Mouse (Mus musculus) heart, embryonic 14.5 days (tissue): ENCODE results near the gene 2410004P03Rik. TPM values are rescaled to one million over a fixed set of nuclear protein-coding genes. Genes with fewer than 3 reads are reported as not detected.
"Not testable (repeated sequence)": the region's sequence is repeated elsewhere in the genome, so short reads cannot be mapped to it uniquely, and the experiment has no call there.

Experiments
- ATAC-seq: fragments of 200-750 bp; cut with Nextera tagmentation; 2 replicates; pipeline ENCODE4 v1.8.0; 2017; ENCODE audit warnings: low read depth, moderate TSS enrichment; ENCODE audit not compliant: insufficient number of reproducible peaks, insufficient read depth, low FRiP score
- H3K27ac ChIP-seq, 2 experiments: fragments of 200-500 bp in 1 of 2; fragments of 300-500 bp in 1 of 2; sonication (generic) in 1 of 2; replicated peaks in 1 of 2; 2 replicates each; pipeline ENCODE4 v1.5.1; 2012 to 2014; ENCODE audit warnings: low read depth in 2 of 2, low read length in 2 of 2, control low read depth in 1 of 2, mild to moderate bottlenecking in 1 of 2, mixed read lengths in 1 of 2; ENCODE audit not compliant: control insufficient read depth in 1 of 2, insufficient read depth in 1 of 2
- H3K27me3 ChIP-seq: fragments of 300-500 bp; sonication (generic); 2 replicates; pipeline ENCODE4 v1.6.1; 2014; ENCODE audit warnings: mild to moderate bottlenecking, low read length, control low read depth; ENCODE audit not compliant: control insufficient read depth, insufficient read depth
- H3K36me3 ChIP-seq: fragments of 300-500 bp; sonication (generic); 2 replicates; pipeline ENCODE4 v1.6.1; 2014; ENCODE audit warnings: mild to moderate bottlenecking, control low read depth, low read length, mixed read lengths; ENCODE audit not compliant: control insufficient read depth, insufficient read depth
- H3K4me1 ChIP-seq, 2 experiments: fragments of 200-500 bp in 1 of 2; fragments of 300-500 bp in 1 of 2; sonication (generic) in 1 of 2; 2 replicates each; pipeline ENCODE4 v1.6.1; 2012 to 2014; ENCODE audit warnings: low read length in 2 of 2, control low read depth in 1 of 2, mixed read lengths in 1 of 2; ENCODE audit not compliant: control insufficient read depth in 2 of 2, insufficient read depth in 2 of 2
- H3K4me2 ChIP-seq: fragments of 300-500 bp; sonication (generic); 2 replicates; pipeline ENCODE4 v1.6.1; 2014; ENCODE audit warnings: mild to moderate bottlenecking, low read length
- H3K4me3 ChIP-seq, 2 experiments: fragments of 200-500 bp in 1 of 2; fragments of 300-500 bp in 1 of 2; sonication (generic) in 1 of 2; 2 replicates each; pipeline ENCODE4 v1.5.1; 2012 to 2014; ENCODE audit warnings: low read length in 2 of 2, mild to moderate bottlenecking in 2 of 2, control low read depth in 1 of 2, low read depth in 1 of 2, moderate library complexity in 1 of 2; ENCODE audit not compliant: control insufficient read depth in 1 of 2, insufficient read depth in 1 of 2
- H3K9ac ChIP-seq: fragments of 300-500 bp; sonication (generic); 2 replicates; pipeline ENCODE4 v1.6.1; 2014; ENCODE audit warnings: mild to moderate bottlenecking, low read length
- H3K9me3 ChIP-seq: fragments of 300-500 bp; sonication (generic); 2 replicates; pipeline ENCODE4 v1.6.1; 2016; ENCODE audit warnings: low read length, control low read depth; ENCODE audit not compliant: control insufficient read depth
- WGBS: fragments of 180-500 bp; shearing (Covaris S2); extraction: QIAGEN DNeasy Blood & Tissue Kit; methylation state at CpG from one replicate; pipeline ENCODE4 v1.1.7; 2014; 5-methylcytosine and 5-hydroxymethylcytosine counted together
- polyA plus RNA-seq: library from polyadenylated mRNA; unstranded; fragments of >200 nt; fragmentation: Nextera tagmentation; extraction: Ambion mirVana; gene quantifications from 2 replicates; pipeline ENCODE4 v1.2.1, GENCODE M21; 2014

Gene 2410004P03Rik
- polyA plus RNA-seq, 1 experiment from 2014 or later: not detected

- 69% methylated on average over 4 of the region's 4 CpGs for WGBS
- H3K4me1 ChIP-seq, H3K27me3 ChIP-seq, H3K9ac ChIP-seq, H3K4me2 ChIP-seq, H3K36me3 ChIP-seq, H3K4me3 ChIP-seq, H3K9me3 ChIP-seq, ATAC-seq, H3K27ac ChIP-seq: not testable (repeated sequence)
Observed at GRCm38 (mm10) chr12:17021125-17021524, 9.6 kb upstream of the 2410004P03Rik start.

- 23% methylated on average over 4 of the region's 4 CpGs for WGBS
- no peak overlapping the region for H3K9ac ChIP-seq
- no peaks in the 10 kb centered on the region; a peak in 1 of 4 replicates for H3K4me1 ChIP-seq
- H3K36me3 ChIP-seq: no peaks in the 10 kb centered on the region
- H3K4me2 ChIP-seq: no peak overlapping the region
- 0 out of 2 replicates have a peak, but pooled peaks cover 3% of the 10 kb centered on the region for H3K9me3 ChIP-seq
- H3K4me3 ChIP-seq: no peak overlapping the region
- H3K27ac ChIP-seq: no peak overlapping the region
- no peaks in the 10 kb centered on the region for H3K27me3 ChIP-seq
- ATAC-seq: no peak
Observed at GRCm38 (mm10) chr12:17018468-17018867, 6.9 kb upstream of the 2410004P03Rik start.

GRCm38 (mm10) chr12:17015711-17016110 is 4.2 kb upstream of the 2410004P03Rik start:
- no peak for ATAC-seq
- Histone ChIP-seq H3K4me2 (no peak overlapping the region), H3K4me3 (no peak overlapping the region), H3K27me3 (no peaks in the 10 kb centered on the region), H3K9ac (no peak overlapping the region), H3K27ac (no peak overlapping the region), H3K36me3 (no peaks in the 10 kb centered on the region), H3K4me1 (peaks cover 6 to 7% of the 10 kb centered on the region in 2 experiments; a peak in 2 of 4 replicates), H3K9me3 (no peaks in the 10 kb centered on the region)
- 55% methylated on average over 2 of the region's 2 CpGs for WGBS

- no peak overlapping the region for H3K4me2 ChIP-seq
- WGBS: 71% methylated on average over 2 of the region's 2 CpGs
- H3K4me3 ChIP-seq: no peak overlapping the region
- H3K36me3 ChIP-seq: no peaks in the 10 kb centered on the region
- H3K9ac ChIP-seq: no peak overlapping the region
- no peak overlapping the region for H3K27ac ChIP-seq
- no peaks in the 10 kb centered on the region for H3K27me3 ChIP-seq
- no peak for ATAC-seq
- H3K4me1 ChIP-seq: peaks cover 6 to 7% of the 10 kb centered on the region in 2 experiments; a peak in 2 of 4 replicates
- H3K9me3 ChIP-seq: 0 out of 2 replicates have a peak, but pooled peaks cover 5% of the 10 kb centered on the region
Observed at GRCm38 (mm10) chr12:17012067-17012899, 756 bp upstream of the 2410004P03Rik start.

- H3K9me3 ChIP-seq: 0 out of 2 replicates have a peak, but pooled peaks cover 5% of the 10 kb centered on the region
- no peak overlapping the region for H3K4me2 ChIP-seq
- WGBS: 95% methylated on average over 6 of the region's 6 CpGs
- no peaks in the 10 kb centered on the region for H3K27me3 ChIP-seq
- no peaks in the 10 kb centered on the region for H3K36me3 ChIP-seq
- ATAC-seq: no peak
- peaks cover 6 to 7% of the 10 kb centered on the region in 2 experiments; a peak in 2 of 4 replicates for H3K4me1 ChIP-seq
- H3K9ac ChIP-seq: no peak overlapping the region
- H3K4me3 ChIP-seq: no peak overlapping the region
- no peak overlapping the region for H3K27ac ChIP-seq
Observed at GRCm38 (mm10) chr12:17009466-17009865, 2.1 kb downstream of the 2410004P03Rik start.

- H3K36me3 ChIP-seq: no peaks in the 10 kb centered on the region
- H3K27ac ChIP-seq: no peak overlapping the region
- H3K9ac ChIP-seq: no peak overlapping the region
- H3K4me1 ChIP-seq: peaks cover 4 to 14% of the 10 kb centered on the region in 2 experiments; a peak in 3 of 4 replicates
- H3K4me3 ChIP-seq: no peak overlapping the region
- no peak for ATAC-seq
- no peak overlapping the region for H3K4me2 ChIP-seq
- WGBS: 44% methylated on average over 4 of the region's 4 CpGs
- H3K27me3 ChIP-seq: no peaks in the 10 kb centered on the region
- H3K9me3 ChIP-seq: no peaks in the 10 kb centered on the region
Observed at GRCm38 (mm10) chr12:17001211-17001610, 10.3 kb downstream of the 2410004P03Rik start.

- no peak overlapping the region for H3K4me3 ChIP-seq
Observed at GRCm38 (mm10) chr12:17000628-17001027, 10.9 kb downstream of the 2410004P03Rik start.

More at GRCm38 (mm10) chr12:17000628-17001027, 10.9 kb downstream of the 2410004P03Rik start:
- H3K9me3 ChIP-seq: no peaks in the 10 kb centered on the region
- no peak for ATAC-seq
- H3K36me3 ChIP-seq: peaks cover 4% of the 10 kb centered on the region; the same call in 1 of the 2 replicates
- H3K4me2 ChIP-seq: peak overlapping the region; percentile 89
- no peak overlapping the region for H3K9ac ChIP-seq
- H3K27ac ChIP-seq: no peak overlapping the region
- H3K27me3 ChIP-seq: no peaks in the 10 kb centered on the region
- H3K4me1 ChIP-seq: peaks cover 4 to 14% of the 10 kb centered on the region in 2 experiments; a peak in 3 of 4 replicates
- 54% methylated on average over 6 of the region's 6 CpGs for WGBS
